Mouse (Mus musculus) kidney, adult 2 months (tissue): ENCODE data around the gene Tigit.

ENCODE experiments used
- CTCF ChIP-seq: fragments of 200-500 bp; conservative IDR thresholded peaks from 2 replicates; pipeline ENCODE4 v1.5.1; 2011; ENCODE audit warnings: low read depth, mild to moderate bottlenecking, control low read depth, low read length, moderate library complexity, mixed read lengths; ENCODE audit not compliant: insufficient read depth, insufficient read length
- POLR2A ChIP-seq: fragments of 200-500 bp; IDR thresholded peaks from one replicate; pipeline ENCODE4 v1.6.1; 2011; ENCODE audit warnings: low read depth, low read length, control low read depth

- TF ChIP-seq POLR2A = no peak
- no peak for TF ChIP-seq CTCF
Observed at GRCm38 (mm10) chr16:43655183-43655787, 8.7 kb downstream of the Tigit start.
